Mouse (Mus musculus) heart, postnatal 25 days (tissue): ENCODE measurements around the gene Gm45337. TPM values are rescaled to one million over a fixed set of nuclear protein-coding genes. Genes with fewer than 3 reads are reported as not detected.
A peak's percentile ranks its signal among the peaks of the same experiment; 100 is the strongest.

Experiments used
- DNase-seq: peaks from one replicate; pipeline ENCODE4 v3.0.0; 2022; ENCODE audit warnings: low spot score
- intact Hi-C: fragments of 180-260 bp; cut with DNase I; formaldehyde crosslinking; loops from one replicate; pipeline ENCODE4 v1.15.1; 2025
- total RNA-seq, 2 experiments: library from RNA; stranded (reverse); gene quantifications; 2 replicates each; pipeline ENCODE4 v1.2.3; 2021

The Gm45337 gene
- total RNA-seq, 2 experiments from 2014 or later: not detected

DNA sequence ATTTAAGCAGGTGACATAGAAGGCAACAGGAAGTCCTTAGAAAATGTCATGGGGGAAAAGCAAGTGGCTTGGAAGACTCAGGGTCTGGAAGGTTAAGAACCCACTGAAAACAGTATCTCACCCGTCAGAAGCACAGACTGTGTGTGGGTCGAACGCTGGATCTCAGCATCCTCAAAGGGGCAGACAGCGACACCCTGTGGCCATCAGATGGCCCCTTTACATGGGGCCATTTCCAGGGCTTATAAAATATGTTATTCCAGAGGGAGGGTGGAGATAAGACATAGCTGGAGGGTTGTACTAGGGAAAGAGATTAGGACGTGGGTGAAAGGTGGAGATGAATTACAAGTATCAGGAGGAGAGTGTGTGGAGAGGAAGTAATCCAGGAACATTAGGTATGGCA is 24.8 kb downstream of the Gm45337 start:
- DNase-seq: no peak
- intact Hi-C loops: no loop called here

DNA sequence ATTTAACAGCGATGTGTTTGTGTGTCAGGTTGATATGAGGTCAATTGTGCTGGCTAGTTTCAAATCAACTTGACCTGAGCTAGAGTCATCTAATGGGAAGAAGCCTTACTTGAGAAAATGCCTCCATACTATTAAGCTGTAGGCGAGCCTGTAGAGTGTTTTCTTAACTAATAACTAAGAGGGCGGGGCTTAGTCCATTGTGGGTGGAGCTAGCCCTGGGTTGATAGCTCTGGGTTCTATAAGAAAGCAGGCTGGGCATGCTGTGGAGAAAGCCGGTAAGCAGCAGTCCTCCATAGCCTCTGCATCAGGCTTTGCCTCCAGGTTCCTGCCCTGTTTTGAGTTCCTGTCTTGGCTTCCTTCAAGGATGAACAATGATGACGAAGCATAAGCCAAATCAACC is 39.7 kb downstream of the Gm45337 start:
- intact Hi-C loops: no loop called here
- DNase-seq: no peak

DNA sequence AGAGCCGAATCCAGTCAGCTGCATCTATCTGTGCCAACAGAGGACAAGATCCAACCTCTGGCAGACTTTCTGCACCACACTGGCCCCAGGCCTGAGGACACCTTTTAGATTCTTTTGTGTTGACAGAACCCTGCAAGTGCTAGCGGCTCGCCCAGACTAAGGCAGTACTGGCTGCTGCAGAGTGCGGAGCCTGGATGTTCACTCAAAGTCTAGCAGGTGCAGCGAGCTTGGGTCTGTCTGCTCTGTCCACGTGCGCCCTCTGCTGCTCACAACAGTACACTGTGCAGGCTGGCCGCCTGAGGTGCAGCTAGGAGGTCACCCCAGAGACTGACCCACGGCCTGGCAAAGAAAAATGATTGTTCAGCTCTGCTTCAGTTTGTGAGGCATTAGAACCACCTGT is 46.6 kb downstream of the Gm45337 start:
- intact Hi-C loops: loop anchor here (2.0 to 5.0 kb wide), 2 partner anchors 35 to 81 kb away; partner anchors contain the start of gene Mob2
- peak; percentile 62 for DNase-seq

DNA sequence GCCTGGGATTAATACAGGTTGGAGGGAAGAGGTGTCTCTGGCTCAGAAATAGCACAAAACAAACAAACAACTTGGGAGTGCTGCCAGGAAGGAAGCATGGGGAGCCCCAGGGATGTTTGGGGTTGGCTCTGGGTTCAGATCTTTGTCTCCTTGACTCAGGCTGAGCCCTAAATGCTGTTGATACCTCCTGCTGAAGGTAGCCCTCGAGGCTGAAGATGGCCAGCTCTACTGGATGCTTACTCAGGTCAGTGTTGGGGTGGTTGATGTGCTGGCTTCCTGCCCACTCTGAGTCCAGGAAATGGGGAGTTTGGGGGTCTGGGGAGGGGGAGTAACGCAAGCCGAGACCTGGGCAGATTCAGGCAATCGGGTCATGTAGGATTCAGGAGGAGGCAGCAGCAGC is 47.7 kb downstream of the Gm45337 start:
- intact Hi-C loops: loop anchor here (1.0 to 5.0 kb wide), 2 partner anchors 25 to 34 kb away; partner anchors contain the start of gene Mob2
- no peak for DNase-seq

DNA sequence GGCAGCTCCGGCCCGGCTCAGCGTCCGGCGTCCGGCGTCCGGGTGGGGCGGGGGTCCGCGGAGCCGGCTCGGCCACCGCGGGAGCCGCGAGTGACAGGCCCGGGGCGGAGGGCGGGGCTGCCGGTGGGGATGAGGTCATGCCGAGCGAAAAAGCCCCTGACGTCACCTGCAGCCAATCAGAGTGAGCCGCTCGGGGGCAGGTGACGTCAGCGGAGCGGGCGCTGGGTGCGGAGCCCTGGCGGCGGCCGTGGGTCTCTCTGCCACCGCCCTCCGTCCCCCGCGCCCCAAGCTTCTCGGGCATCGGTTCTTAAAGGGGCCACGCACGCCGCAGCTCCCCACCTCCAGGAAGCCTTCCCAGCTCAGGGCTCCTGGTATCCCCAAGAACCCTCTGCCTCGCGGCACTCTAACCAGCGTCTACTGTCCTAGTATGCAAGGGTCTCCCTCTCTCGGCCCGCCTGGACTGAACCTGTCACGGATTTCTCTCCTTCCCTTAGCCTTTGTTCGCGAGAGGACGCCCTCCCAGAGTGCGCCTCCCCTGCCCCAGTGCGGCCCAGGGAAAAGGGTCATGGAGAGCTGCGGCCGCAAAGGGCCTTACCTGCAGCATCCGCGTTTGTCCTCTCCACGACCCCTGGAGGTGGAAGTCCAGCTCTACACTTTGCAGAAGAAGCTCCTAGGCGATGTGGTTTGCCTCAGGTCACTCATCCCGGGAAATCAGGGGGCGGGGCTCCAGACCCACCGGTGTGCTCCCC is 49.0 kb downstream of the Gm45337 start, which contains the start of gene Dusp8:
Gene Dusp8, minus strand, starts transcription at position 661 of the 749 bp plus-strand sequence.
- peak; percentile 90 for DNase-seq
- intact Hi-C loops: loop anchor here (5.0 kb wide), 1 partner anchor 33 kb away; the partner anchor contains the start of gene Mob2

- no peak for DNase-seq
- intact Hi-C loops: loop anchor here (5.0 kb wide), 1 partner anchor 32 kb away; the partner anchor contains the start of gene Mob2
These were observed 49.9 kb downstream of the Gm45337 start for GRCm38 (mm10) chr7:142094301-142095143.

GRCm38 (mm10) chr7:142093696-142094240 is 50.6 kb downstream of the Gm45337 start:
- DNase-seq: no peak
- intact Hi-C loops: no loop called here

Other genes with a start within 250 kb of the Gm45337 start
- 10 to 100 TPM; 47.4 to 52.9 TPM for gene Tollip, start 226.1 kb downstream of the Gm45337 start, total RNA-seq
- under 1 TPM in 1 of 2 experiments, not detected in 1; 0.22 TPM for gene Brsk2, start 194.9 kb downstream of the Gm45337 start, total RNA-seq
- 10 to 100 TPM; 40.2 to 40.7 TPM for gene Mob2, start 83.5 kb downstream of the Gm45337 start, total RNA-seq
- gene Dusp8, start 48.8 kb downstream of the Gm45337 start, total RNA-seq: 10 to 100 TPM; 39.7 to 53.5 TPM
- not detected for gene Gm45618, start 23.9 kb downstream of the Gm45337 start, total RNA-seq
- gene Gm39115, start 8.6 kb downstream of the Gm45337 start, total RNA-seq: not detected
- not detected for gene Gm29735, start 12.5 kb upstream of the Gm45337 start, total RNA-seq
- gene Gm4553, start 21.1 kb upstream of the Gm45337 start, total RNA-seq: not detected
- not detected for gene Krtap5-2, start 31.4 kb upstream of the Gm45337 start, total RNA-seq
- not detected for gene Gm10153, start 45.8 kb upstream of the Gm45337 start, total RNA-seq
- not detected for gene Krtap5-3, start 56.8 kb upstream of the Gm45337 start, total RNA-seq
- not detected for gene Gm7579, start 67.3 kb upstream of the Gm45337 start, total RNA-seq
- gene Krtap5-5, start 85.4 kb upstream of the Gm45337 start, total RNA-seq: not detected
- gene Gm40460, start 96.5 kb upstream of the Gm45337 start, total RNA-seq: not detected
- not detected for gene Gm2431, start 113.7 kb upstream of the Gm45337 start, total RNA-seq
- not detected for gene Gm4559, start 129.8 kb upstream of the Gm45337 start, total RNA-seq
- not detected for gene Krtap5-1, start 152.5 kb upstream of the Gm45337 start, total RNA-seq
- gene Krtap5-4, start 158.9 kb upstream of the Gm45337 start, total RNA-seq: not detected
- gene Ifitm10, start 229.1 kb upstream of the Gm45337 start, total RNA-seq: 1 to 10 TPM; 1.8 to 2.0 TPM
- 1 to 10 TPM; 3.0 to 4.1 TPM for gene Gm49369, start 238.1 kb upstream of the Gm45337 start, total RNA-seq
- gene Ctsd, start 243.4 kb upstream of the Gm45337 start, total RNA-seq: 100 to 1,000 TPM; 692 to 727 TPM